Mouse (Mus musculus): ENCODE data around the gene Mrnip. TPM values are rescaled to one million over a fixed set of nuclear protein-coding genes. Genes with fewer than 3 reads are reported as not detected.
"Not testable (repeated sequence)": the region's sequence is repeated elsewhere in the genome, so short reads cannot be mapped to it uniquely, and the experiment has no call there.

Gene Mrnip
- total RNA-seq (2021), result 10 to 100 TPM; 18.5 to 20.6 TPM

DNA sequence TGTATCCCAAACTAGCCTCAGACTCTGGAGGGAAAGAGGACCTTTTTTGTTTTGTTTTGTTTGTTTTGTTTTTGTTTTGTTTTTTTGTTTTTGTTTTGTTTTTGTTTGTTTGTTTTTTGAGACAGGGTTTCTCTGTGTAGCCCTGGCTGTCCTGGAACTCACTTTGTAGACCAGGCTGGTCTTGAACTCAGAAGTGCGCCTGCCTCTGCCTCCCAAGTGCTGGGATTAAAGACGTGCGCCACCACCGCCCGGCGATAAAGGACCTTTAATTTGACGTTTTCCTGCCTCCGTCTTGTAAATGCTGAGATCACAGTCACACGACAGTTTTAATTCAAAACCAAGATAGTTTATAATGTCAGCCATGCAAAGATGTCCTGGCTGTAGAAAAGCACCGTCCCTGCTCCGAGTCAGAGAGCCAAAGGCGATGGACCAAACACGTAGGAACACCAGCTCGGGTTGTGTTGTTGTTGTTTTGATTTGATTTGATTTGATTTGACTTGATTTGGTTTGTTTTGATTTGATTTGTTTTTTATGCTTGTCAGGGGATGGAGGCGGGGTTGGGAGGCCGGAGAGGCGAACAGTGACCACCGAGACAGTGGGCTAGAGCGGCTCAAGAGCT, at the start of gene Mrnip:
Mrnip (plus strand) TSS at position 334 of the 619 bp plus-strand sequence.
- intact Hi-C loops (cut with DNase I), result not testable (repeated sequence)
- DNase-seq (ENCODE audit: extremely low spot score in 1 of 2, low spot score in 2 of 2), result peak; percentile 16 to 27

DNA sequence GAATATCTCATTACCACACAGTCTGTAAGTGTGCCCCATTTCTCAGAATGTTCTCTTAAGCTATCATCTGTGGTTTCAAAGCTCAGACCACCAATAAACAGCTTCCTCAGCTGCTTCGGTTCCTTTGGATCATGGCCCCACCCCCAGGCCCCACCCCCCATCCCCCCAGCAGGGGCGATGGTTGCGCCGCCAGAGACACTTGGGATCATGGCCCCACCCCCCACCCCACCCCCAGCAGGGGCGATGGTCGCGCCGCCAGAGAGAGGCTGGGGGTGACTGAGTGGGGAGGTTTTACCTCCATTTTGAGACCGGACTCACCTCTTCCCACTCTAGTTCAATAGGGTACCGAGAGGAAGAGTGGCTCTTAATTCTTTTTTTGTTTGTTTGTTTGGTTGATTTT, 46.5 kb upstream of the Mrnip start:
- intact Hi-C loops (cut with DNase I), result no loop called here
- no peak for DNase-seq (ENCODE audit: extremely low spot score in 1 of 2, low spot score in 2 of 2)

DNA sequence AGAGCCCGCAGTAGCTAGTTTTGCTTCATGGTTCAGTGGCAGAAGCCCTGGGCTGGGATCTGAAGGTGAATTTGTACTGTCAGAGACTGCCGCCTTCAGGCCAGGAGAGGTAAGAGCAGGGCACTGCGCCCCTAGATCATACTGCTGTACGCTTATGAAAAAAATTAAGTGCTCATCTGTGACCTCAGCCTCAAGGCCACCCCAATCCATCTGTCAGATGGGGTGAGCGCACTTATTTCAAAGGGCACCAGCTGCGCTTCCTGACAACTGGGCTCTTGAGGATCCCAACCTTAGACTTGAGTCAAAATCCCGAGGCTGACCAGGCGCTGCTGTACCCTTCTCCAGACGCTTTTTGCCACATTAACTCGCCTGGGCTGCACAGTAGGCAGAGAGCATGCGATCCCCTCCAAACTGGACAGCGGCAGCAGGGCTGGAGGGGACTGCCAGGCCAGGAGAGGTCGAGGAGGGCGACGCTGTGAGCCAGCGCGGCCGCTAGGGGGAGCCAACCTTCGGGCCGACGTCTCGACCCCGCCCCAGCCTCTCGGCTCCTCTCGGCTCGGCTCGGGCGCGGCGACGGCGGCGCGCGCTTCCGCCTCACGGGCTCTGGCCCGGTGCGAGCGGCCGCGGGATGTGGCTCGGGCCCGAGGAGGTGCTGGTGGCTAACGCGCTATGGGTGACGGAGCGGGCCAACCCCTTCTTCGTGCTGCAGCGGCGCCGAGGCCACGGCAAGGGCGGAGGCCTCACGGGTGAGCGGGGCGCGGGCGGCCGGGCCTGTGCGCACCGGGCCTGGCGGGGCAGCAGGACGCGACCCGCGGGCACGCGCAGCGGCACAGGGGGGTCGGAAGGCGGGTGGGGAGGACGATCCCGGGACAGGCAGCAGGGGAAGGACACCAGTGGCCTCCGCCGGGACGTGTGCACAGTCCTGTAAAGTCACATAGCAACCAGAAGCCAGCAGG, 43.2 kb upstream of the Mrnip start, which contains the start of gene Tbc1d9b:
Tbc1d9b (plus strand) TSS at position 586 of the 956 bp plus-strand sequence.
- DNase-seq (ENCODE audit: extremely low spot score in 1 of 2, low spot score in 2 of 2), result peak; percentile 83 to 93
- intact Hi-C loops (cut with DNase I), result loop anchor here (1.0 kb wide), 1 partner anchor 144 kb away; no protein-coding TSS in a partner anchor

GRCm38 (mm10) chr11:50131801-50132201, 42.4 kb upstream of the Mrnip start:
- DNase-seq (ENCODE audit: extremely low spot score in 1 of 2, low spot score in 2 of 2), result no peak
- intact Hi-C loops (cut with DNase I), result loop anchor here (1.0 kb wide), 1 partner anchor 144 kb away; no protein-coding TSS in a partner anchor

GRCm38 (mm10) chr11:50132265-50132664, 42.0 kb upstream of the Mrnip start:
- intact Hi-C loops (cut with DNase I), result no loop called here
- no peak for DNase-seq (ENCODE audit: extremely low spot score in 1 of 2, low spot score in 2 of 2)

- intact Hi-C loops (cut with DNase I), result no loop called here
These were observed 39.9 kb upstream of the Mrnip start for GRCm38 (mm10) chr11:50134136-50134859.

DNA sequence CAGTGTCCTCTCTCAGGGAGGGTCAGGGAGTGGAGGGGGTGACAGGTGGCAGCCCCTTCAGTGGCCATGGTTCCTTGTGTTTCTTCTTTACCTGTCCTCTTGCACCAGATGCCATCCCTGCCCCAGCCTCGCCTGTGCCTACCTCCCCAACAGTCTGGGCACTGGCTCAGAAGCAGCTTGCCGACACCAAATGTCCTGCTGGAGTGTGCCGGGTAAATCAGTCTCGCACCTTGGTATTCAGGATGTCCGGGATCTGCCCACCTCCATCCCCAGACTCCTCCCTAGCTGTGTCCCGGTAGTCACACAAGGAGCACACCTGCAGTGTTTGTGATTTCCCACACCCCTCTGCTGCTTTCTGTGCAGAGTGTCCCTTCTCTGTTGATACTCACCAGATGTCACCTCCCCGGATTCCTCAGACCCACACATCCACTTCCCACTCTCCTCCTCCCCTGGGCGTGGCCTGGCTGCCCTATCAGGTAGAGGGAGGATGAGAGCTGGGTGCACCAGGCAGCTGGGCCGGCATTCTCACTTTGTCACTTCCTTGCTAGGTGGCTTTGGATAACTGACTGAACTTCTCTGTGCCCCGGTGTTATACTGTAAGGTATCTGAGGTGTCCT, 35.9 kb upstream of the Mrnip start:
- no peak for DNase-seq (ENCODE audit: extremely low spot score in 1 of 2, low spot score in 2 of 2)
- intact Hi-C loops (cut with DNase I), result no loop called here

More at GRCm38 (mm10) chr11:50134136-50134859, 39.9 kb upstream of the Mrnip start:
- DNase-seq (ENCODE audit: extremely low spot score in 1 of 2, low spot score in 2 of 2), result no peak

DNA sequence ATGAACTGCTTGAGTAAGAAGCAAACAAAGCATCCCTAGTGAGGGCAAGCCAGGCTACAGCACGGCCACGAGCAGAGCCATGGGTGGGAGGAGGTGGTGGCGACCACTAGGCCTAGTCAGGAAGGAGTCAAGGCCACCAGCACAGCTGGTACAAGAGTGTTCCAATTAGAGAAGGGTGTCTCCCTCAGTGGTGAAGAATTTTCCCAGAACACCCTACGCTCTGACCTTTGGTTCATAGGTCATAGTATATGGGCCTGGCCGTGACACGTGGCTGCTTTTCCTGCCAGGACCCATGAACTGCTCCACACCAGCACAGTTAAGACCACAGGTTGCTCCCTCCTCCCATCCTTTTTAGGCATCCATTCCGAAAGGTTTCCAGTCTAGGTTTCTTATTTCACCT, 34.7 kb upstream of the Mrnip start:
- no peak for DNase-seq (ENCODE audit: extremely low spot score in 1 of 2, low spot score in 2 of 2)
- intact Hi-C loops (cut with DNase I), result no loop called here

GRCm38 (mm10) chr11:50145529-50145928, 28.7 kb upstream of the Mrnip start:
- no peak for DNase-seq (ENCODE audit: extremely low spot score in 1 of 2, low spot score in 2 of 2)
- intact Hi-C loops (cut with DNase I), result no loop called here

DNA sequence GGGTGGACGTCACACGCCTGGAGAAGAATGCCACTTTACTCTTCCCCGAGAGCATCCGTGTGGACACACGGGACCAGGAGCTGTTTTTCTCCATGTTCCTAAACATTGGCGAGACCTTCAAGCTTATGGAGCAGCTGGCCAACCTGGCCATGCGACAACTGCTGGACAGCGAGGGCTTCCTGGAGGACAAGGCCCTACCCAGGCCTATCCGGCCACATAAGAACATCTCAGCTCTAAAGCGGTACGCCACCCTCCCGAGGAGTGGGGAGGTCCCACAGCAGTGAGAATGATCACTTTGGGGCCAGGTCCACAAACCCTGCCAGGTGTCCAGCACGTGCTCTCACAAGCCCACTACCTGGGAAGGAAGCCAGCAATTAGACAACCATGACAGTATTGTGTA, 28.1 kb upstream of the Mrnip start:
- DNase-seq (ENCODE audit: extremely low spot score in 1 of 2, low spot score in 2 of 2), result no peak
- intact Hi-C loops (cut with DNase I), result no loop called here

DNA sequence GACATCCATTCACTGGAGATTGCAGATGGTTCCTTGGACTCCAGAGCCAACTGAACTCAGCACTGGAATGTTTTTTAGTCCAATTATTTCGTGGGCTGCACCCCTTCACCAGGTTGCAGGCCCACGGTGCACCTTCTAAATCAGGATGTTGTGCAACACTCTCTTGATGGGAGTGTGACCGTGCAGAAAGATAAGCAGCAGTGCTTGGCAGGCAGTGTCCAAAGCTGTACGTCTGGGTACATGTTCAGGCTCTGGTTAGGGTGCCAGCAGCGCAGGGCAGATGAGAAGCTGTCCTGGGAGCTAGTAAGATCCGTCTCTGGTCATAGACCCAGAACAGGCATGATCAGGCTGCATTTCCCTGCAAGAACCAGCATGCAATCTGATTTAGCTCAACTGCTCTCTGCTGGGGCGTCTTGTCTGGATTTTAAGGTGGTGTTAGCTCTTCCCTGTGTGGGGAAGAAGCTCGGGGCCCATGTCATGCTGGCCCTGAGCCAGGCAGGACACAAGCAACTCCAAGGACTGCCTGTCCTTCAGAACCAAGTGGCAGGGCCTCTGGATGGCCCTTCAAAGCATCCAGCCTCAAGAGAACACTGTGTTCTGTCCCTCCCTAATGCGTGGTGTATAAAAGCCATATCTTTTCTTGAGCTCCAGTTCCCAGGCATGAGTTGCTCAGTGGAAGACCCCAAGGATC, 26.8 kb upstream of the Mrnip start:
- intact Hi-C loops (cut with DNase I), result no loop called here
- DNase-seq (ENCODE audit: extremely low spot score in 1 of 2, low spot score in 2 of 2), result no peak

DNA sequence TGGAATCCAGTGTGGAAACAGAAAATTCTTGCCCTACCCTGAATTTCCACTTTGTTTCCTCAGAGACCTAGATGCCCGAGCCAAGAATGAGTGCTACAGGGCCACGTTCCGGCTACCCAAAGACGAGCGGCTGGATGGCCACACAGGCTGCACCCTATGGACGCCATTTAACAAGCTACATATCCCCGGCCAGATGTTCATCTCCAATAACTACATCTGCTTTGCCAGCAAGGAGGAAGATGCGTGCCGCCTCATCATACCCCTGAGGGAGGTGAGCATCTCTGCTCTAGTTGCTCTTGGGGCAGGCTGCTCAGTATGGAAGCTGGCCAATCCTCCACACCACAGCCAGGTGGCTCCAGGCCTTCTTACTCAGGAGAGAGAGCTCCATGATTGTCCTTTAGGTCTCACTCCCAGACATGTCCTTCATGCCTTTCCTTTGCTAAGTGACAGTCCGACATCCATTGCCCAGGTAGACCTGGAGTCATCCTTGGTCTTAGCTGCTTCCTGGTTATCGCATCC, 26.2 kb upstream of the Mrnip start:
- intact Hi-C loops (cut with DNase I), result no loop called here

DNA sequence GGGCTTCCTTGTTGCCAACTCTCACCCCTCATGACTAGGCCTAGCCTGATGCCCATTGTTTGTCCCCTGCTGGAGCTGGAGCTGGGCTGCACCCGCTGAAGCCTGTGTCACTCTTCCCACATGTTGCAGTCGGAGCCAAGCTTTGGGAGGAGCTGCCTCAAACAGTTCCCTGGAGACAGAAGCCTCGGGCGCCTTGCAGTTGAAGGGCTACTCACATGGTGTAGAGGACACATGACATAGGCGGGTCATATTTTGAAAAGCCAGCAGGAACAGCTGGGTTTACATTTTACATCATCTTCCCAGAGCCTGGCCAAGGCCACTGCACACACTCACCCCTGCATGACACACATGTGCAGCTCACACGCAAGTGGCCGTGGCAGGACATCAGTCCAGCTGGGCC, 25.0 kb upstream of the Mrnip start:
- intact Hi-C loops (cut with DNase I), result no loop called here
- DNase-seq (ENCODE audit: extremely low spot score in 1 of 2, low spot score in 2 of 2), result no peak

More for the DNA sequence above, 26.2 kb upstream of the Mrnip start:
- no peak for DNase-seq (ENCODE audit: extremely low spot score in 1 of 2, low spot score in 2 of 2)

GRCm38 (mm10) chr11:50149603-50150150, 24.6 kb upstream of the Mrnip start:
- intact Hi-C loops (cut with DNase I), result no loop called here
- DNase-seq (ENCODE audit: extremely low spot score in 1 of 2, low spot score in 2 of 2), result no peak

DNA sequence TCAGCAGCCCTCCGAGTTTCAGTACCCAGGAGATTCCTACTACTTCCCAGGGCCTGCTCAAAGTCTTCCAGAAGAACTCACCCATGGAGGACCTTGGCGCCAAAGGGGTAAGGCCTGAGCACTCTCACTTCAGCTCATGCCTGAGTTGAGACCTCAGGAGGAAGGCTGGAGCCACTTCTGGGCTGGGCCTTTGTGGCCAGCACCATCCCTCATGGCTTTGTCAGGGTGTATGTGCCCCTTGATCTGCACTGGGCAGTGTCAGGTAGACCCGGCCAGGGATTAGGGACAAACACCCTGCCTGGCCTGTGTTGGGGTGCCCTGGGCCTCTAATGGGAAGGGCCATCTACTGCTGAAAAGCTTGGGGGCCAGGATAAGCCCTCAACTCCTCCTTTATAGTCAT, 22.9 kb upstream of the Mrnip start:
- DNase-seq (ENCODE audit: extremely low spot score in 1 of 2, low spot score in 2 of 2), result no peak
- intact Hi-C loops (cut with DNase I), result no loop called here

DNA sequence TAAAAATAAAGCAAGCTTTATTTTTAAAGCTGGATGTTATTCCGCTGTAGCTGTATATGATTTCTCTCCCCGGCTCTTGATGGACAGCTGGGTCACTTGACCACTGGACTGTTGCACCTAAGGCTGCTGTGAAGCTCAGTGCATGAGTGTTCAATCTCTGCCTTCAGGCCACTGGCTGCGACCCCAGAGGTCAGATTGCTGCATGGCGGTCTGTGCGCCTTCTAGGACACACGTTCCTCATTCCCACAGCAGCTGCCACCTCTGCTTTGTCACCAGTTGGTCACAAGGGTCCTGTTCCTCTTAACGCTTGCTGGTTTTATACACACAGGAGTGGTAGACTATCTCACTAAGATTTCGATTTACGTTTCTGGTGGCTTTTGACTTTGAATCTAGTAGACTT, 20.1 kb upstream of the Mrnip start:
- DNase-seq (ENCODE audit: extremely low spot score in 1 of 2, low spot score in 2 of 2), result no peak
- intact Hi-C loops (cut with DNase I), result no loop called here

- DNase-seq (ENCODE audit: extremely low spot score in 1 of 2, low spot score in 2 of 2), result no peak
- intact Hi-C loops (cut with DNase I), result no loop called here
These were observed 19.3 kb upstream of the Mrnip start for GRCm38 (mm10) chr11:50154777-50155520.
